Mouse (Mus musculus) MEL (cell line): ENCODE results near the gene Senp1. TPM values are rescaled to one million over a fixed set of nuclear protein-coding genes. Genes with fewer than 3 reads are reported as not detected.

ENCODE experiments used
- DNase-seq: peaks from one replicate; pipeline ENCODE4 v3.0.0; 2011; ENCODE audit warnings: low read depth, low spot score
- H3K27ac ChIP-seq: 2 replicates; pipeline ENCODE4 v1.5.1; 2012; ENCODE audit warnings: low read depth, mild to moderate bottlenecking, control low read depth, low read length, moderate library complexity; ENCODE audit not compliant: control insufficient read depth
- H3K27me3 ChIP-seq, 2 experiments: fragments of 150-350 bp in 1 of 2; sonication (generic) in 1 of 2; 2 replicates each; pipeline ENCODE4 v1.6.1; 2012; ENCODE audit warnings: low read length in 2 of 2, mild to moderate bottlenecking in 2 of 2, improper control_type of control experiment in 1 of 2, moderate library complexity in 1 of 2; ENCODE audit not compliant: insufficient read depth in 2 of 2, control insufficient read depth in 1 of 2
- H3K36me3 ChIP-seq, 2 experiments: 2 replicates each; pipeline ENCODE4 v1.6.1; 2012 to 2014; ENCODE audit warnings: low read length in 2 of 2, improper control_type of control experiment in 1 of 2, inconsistent platforms in 1 of 2, mild to moderate bottlenecking in 1 of 2; ENCODE audit not compliant: insufficient read depth in 2 of 2, control insufficient read depth in 1 of 2
- H3K4me1 ChIP-seq, 2 experiments: fragments of 150-350 bp in 1 of 2; sonication (generic) in 1 of 2; 2 replicates each; pipeline ENCODE4 v1.6.1; 2012; ENCODE audit warnings: low read length in 2 of 2, improper control_type of control experiment in 1 of 2, mild to moderate bottlenecking in 1 of 2; ENCODE audit not compliant: insufficient read depth in 2 of 2, control insufficient read depth in 1 of 2
- H3K4me3 ChIP-seq, 2 experiments: fragments of 150-350 bp in 1 of 2; sonication (generic) in 1 of 2; 2 replicates each; pipeline ENCODE4 v1.5.1; 2012; ENCODE audit warnings: low read depth in 2 of 2, low read length in 2 of 2, mild to moderate bottlenecking in 2 of 2, moderate library complexity in 2 of 2, control low read depth in 1 of 2, improper control_type of control experiment in 1 of 2; ENCODE audit not compliant: control insufficient read depth in 1 of 2, insufficient read depth in 1 of 2
- H3K79me2 ChIP-seq: 2 replicates; pipeline ENCODE4 v1.6.1; 2012; ENCODE audit warnings: mild to moderate bottlenecking, low read length, moderate library complexity; ENCODE audit not compliant: control insufficient read depth, poor library complexity, insufficient read depth
- H3K9ac ChIP-seq: 2 replicates; pipeline ENCODE4 v1.6.1; 2012; ENCODE audit warnings: low read depth, mild to moderate bottlenecking, control low read depth, low read length, moderate library complexity; ENCODE audit not compliant: control insufficient read depth, poor library complexity, severe bottlenecking
- H3K9me3 ChIP-seq: fragments of 150-350 bp; sonication (generic); replicated peaks from 2 replicates; pipeline ENCODE4 v1.6.1; 2012; ENCODE audit warnings: mild to moderate bottlenecking, low read length, improper control_type of control experiment, moderate library complexity; ENCODE audit not compliant: insufficient read depth
- BHLHE40 ChIP-seq: IDR thresholded peaks from 2 replicates; pipeline ENCODE4 v1.6.1; 2012; ENCODE audit warnings: low read depth, mild to moderate bottlenecking, inconsistent platforms, low read length, improper control_type of control experiment, borderline replicate concordance
- CHD1 ChIP-seq: IDR thresholded peaks from 2 replicates; pipeline ENCODE4 v1.6.1; 2012; ENCODE audit warnings: low read depth, mild to moderate bottlenecking, inconsistent platforms, low read length, improper control_type of control experiment
- CTCF ChIP-seq, 3 experiments: IDR thresholded peaks in 2 of 3; conservative IDR thresholded peaks in 1 of 3; 2 replicates each; pipeline ENCODE4 v1.5.1; 2011 to 2012; ENCODE audit warnings: low read length in 3 of 3, low read depth in 2 of 3, mild to moderate bottlenecking in 2 of 3, improper control_type of control experiment in 1 of 3, inconsistent platforms in 1 of 3, mixed read lengths in 1 of 3, moderate library complexity in 1 of 3; ENCODE audit not compliant: control insufficient read depth in 1 of 3, insufficient read depth in 1 of 3, poor library complexity in 1 of 3, severe bottlenecking in 1 of 3
- EP300 ChIP-seq, 2 experiments: IDR thresholded peaks; 2 replicates each; pipeline ENCODE4 v1.6.1; 2011; ENCODE audit warnings: improper control_type of control experiment in 2 of 2, low read length in 2 of 2, low read depth in 1 of 2, mild to moderate bottlenecking in 1 of 2
- GABPA ChIP-seq: IDR thresholded peaks from 2 replicates; pipeline ENCODE4 v1.6.1; 2012; ENCODE audit warnings: low read depth, mild to moderate bottlenecking, inconsistent platforms, low read length, improper control_type of control experiment, moderate library complexity
- GATA1 ChIP-seq: IDR thresholded peaks from 2 replicates; pipeline ENCODE4 v1.6.1; 2011; ENCODE audit warnings: low read depth, low read length, improper control_type of control experiment
- JUND ChIP-seq: IDR thresholded peaks from 2 replicates; pipeline ENCODE4 v1.6.1; 2011; ENCODE audit warnings: low read depth, mild to moderate bottlenecking, improper control_type of control experiment, low read length
- MAFK ChIP-seq: IDR thresholded peaks from 2 replicates; pipeline ENCODE4 v1.6.1; 2011; ENCODE audit warnings: low read depth, mild to moderate bottlenecking, low read length, improper control_type of control experiment, borderline replicate concordance
- MEF2A ChIP-seq: IDR thresholded peaks from 2 replicates; pipeline ENCODE4 v1.6.1; 2014; ENCODE audit warnings: low read depth, mild to moderate bottlenecking, inconsistent platforms, low read length, improper control_type of control experiment; ENCODE audit not compliant: poor library complexity, insufficient replicate concordance, severe bottlenecking; ENCODE audit errors: extremely low read depth
- MYC ChIP-seq: IDR thresholded peaks from 2 replicates; pipeline ENCODE4 v1.6.1; 2011; ENCODE audit warnings: low read depth, mild to moderate bottlenecking, low read length, improper control_type of control experiment, moderate library complexity
- POLR2A ChIP-seq, 2 experiments: IDR thresholded peaks; 2 replicates each; pipeline ENCODE4 v1.6.1; 2011 to 2012; ENCODE audit warnings: low read length in 2 of 2, mild to moderate bottlenecking in 2 of 2, control low read depth in 1 of 2, improper control_type of control experiment in 1 of 2, low read depth in 1 of 2, moderate library complexity in 1 of 2; ENCODE audit not compliant: control insufficient read depth in 1 of 2, insufficient read depth in 1 of 2, poor library complexity in 1 of 2
- POLR2AphosphoS5 ChIP-seq: IDR thresholded peaks from 2 replicates; pipeline ENCODE4 v1.6.1; 2012; ENCODE audit warnings: low read depth, borderline replicate concordance, mild to moderate bottlenecking, inconsistent platforms, low read length, moderate library complexity, mixed read lengths
- TAL1 ChIP-seq: IDR thresholded peaks from 2 replicates; pipeline ENCODE4 v1.6.1; 2012; ENCODE audit warnings: mild to moderate bottlenecking, inconsistent platforms, low read length, moderate library complexity, mixed read lengths
- TBP ChIP-seq: IDR thresholded peaks from 2 replicates; pipeline ENCODE4 v1.8.0; 2011; ENCODE audit warnings: low read depth, low read length, improper control_type of control experiment
- TCF12 ChIP-seq: IDR thresholded peaks from 2 replicates; pipeline ENCODE4 v1.6.1; 2014; ENCODE audit warnings: low read depth, mild to moderate bottlenecking, inconsistent platforms, low read length, improper control_type of control experiment, moderate library complexity
- UBTF ChIP-seq: IDR thresholded peaks from 2 replicates; pipeline ENCODE4 v1.6.1; 2012; ENCODE audit warnings: low read depth, mild to moderate bottlenecking, inconsistent platforms, low read length, improper control_type of control experiment, moderate library complexity, borderline replicate concordance; ENCODE audit not compliant: insufficient read depth
- ZC3H11A ChIP-seq: IDR thresholded peaks from 2 replicates; pipeline ENCODE4 v1.6.1; 2012; ENCODE audit warnings: low read depth, mild to moderate bottlenecking, inconsistent platforms, low read length, improper control_type of control experiment
- ZMIZ1 ChIP-seq: IDR thresholded peaks from 2 replicates; pipeline ENCODE4 v1.6.1; 2012; ENCODE audit warnings: low read depth, mild to moderate bottlenecking, inconsistent platforms, low read length, improper control_type of control experiment, moderate library complexity
- polyA plus RNA-seq, 2 experiments: library from polyadenylated mRNA; stranded (reverse) in 1 of 2; unstranded in 1 of 2; fragments of >175 nt in 1 of 2; fragments of >200 nt in 1 of 2; gene quantifications; 2 replicates each; pipeline versions ENCODE4 v1.2.1 to v1.2.4; 2012; ENCODE audit warnings: low replicate concordance in 2 of 2, low read depth in 1 of 2; ENCODE audit not compliant: insufficient read length in 2 of 2, insufficient read depth in 1 of 2, missing spikeins in 1 of 2
- total RNA-seq: library from RNA; depleted of rRNA; stranded (reverse); fragments of 300-350 nt; gene quantifications from 2 replicates; pipeline ENCODE4 v1.2.3, GENCODE M21; 2012

Senp1 gene
- total and polyA plus RNA-seq, 3 experiments, result 34.1 to 96.5 TPM; not detected in 1

- H3K79me2 ChIP-seq, result no peaks in the 10 kb centered on the region
- H3K27ac ChIP-seq, result no peak overlapping the region
- TF ChIP-seq EP300 (IDR thresholded peaks at IDR 0.05; ENCODE audit: low read depth in 1 of 2, low read length in 2 of 2) (no peak), ZC3H11A (no peak), BHLHE40 (no peak), POLR2AphosphoS5 (no peak), POLR2A (IDR thresholded peaks at IDR 0.05; ENCODE audit: control insufficient read depth in 1 of 2, insufficient read depth in 1 of 2, low read depth in 1 of 2, low read length in 2 of 2, poor library complexity in 1 of 2) (no peak), MEF2A (no peak), TAL1 (no peak), CHD1 (no peak), GABPA (no peak), ZMIZ1 (no peak), TBP (no peak), TCF12 (no peak), GATA1 (no peak), UBTF (no peak), MAFK (no peak), JUND (no peak), CTCF (IDR thresholded peaks at IDR 0.05 in 2 of 3, conservative IDR thresholded peaks at IDR 0.05 in 1 of 3; ENCODE audit: control insufficient read depth in 1 of 3, insufficient read depth in 1 of 3, low read depth in 2 of 3, low read length in 3 of 3, poor library complexity in 1 of 3, severe bottlenecking in 1 of 3) (no peak), MYC (no peak)
- no peak overlapping the region for H3K4me3 ChIP-seq
- H3K4me1 ChIP-seq, result no peaks in the 10 kb centered on the region
- peaks cover 0 to 4% of the 10 kb centered on the region in 2 experiments for H3K27me3 ChIP-seq
- H3K36me3 ChIP-seq, result no peaks in the 10 kb centered on the region
- no peak for DNase-seq
- no peak overlapping the region for H3K9ac ChIP-seq
- H3K9me3 ChIP-seq, result no peaks in the 10 kb centered on the region
These were observed 90.3 kb downstream of the Senp1 start for GRCm38 (mm10) chr15:98002991-98003821.
